Mouse (Mus musculus): ENCODE results near the gene Ptpn9. TPM values are rescaled to one million over a fixed set of nuclear protein-coding genes. Genes with fewer than 3 reads are reported as not detected.

Ptpn9 gene
- total and polyA plus RNA-seq, 2 experiments = 6.5 to 12.4 TPM

GRCm38 (mm10) chr9:57003011-57003410 lies 8.3 kb downstream of the Ptpn9 start:
- no peaks in the 10 kb centered on the region for H3K36me3 ChIP-seq (ENCODE audit: control insufficient read depth, insufficient read depth, low read length)
- TF ChIP-seq CTCF (IDR thresholded peaks at IDR 0.05; ENCODE audit: low read depth, low read length) (no peak), POLR2A (IDR thresholded peaks at IDR 0.05; ENCODE audit: extremely low read depth, insufficient read depth, low read length) (no peak)
- 51% methylated on average over 4 of the region's 4 CpGs for WGBS

GRCm38 (mm10) chr9:57012393-57012792 lies 17.7 kb downstream of the Ptpn9 start:
- Histone ChIP-seq H3K9ac (ENCODE audit: low read depth, low read length) (no peak overlapping the region), H3K4me3 (ENCODE audit: insufficient read depth, low read depth, low read length) (no peak overlapping the region), H3K27me3 (ENCODE audit: control insufficient read depth, insufficient read depth, low read length) (no peaks in the 10 kb centered on the region), H3K79me2 (ENCODE audit: control insufficient read depth, insufficient read depth, low read length) (no peaks in the 10 kb centered on the region; the same call in 1 of the 2 replicates), H3K36me3 (ENCODE audit: control insufficient read depth, insufficient read depth, low read length) (no peaks in the 10 kb centered on the region), H3K4me1 (ENCODE audit: control insufficient read depth, insufficient read depth, low read length) (peaks cover 15% of the 10 kb centered on the region), H3K27ac (replicated peaks; ENCODE audit: insufficient read depth, low read depth, low read length) (no peak overlapping the region)
- no peak for DNase-seq (ENCODE audit: extremely low read depth, low read depth, low spot score)
- WGBS = 75% methylated on average over 1 of the region's 1 CpGs
- TF ChIP-seq CTCF (IDR thresholded peaks at IDR 0.05; ENCODE audit: low read depth, low read length) = no peak

More at GRCm38 (mm10) chr9:57003011-57003410, 8.3 kb downstream of the Ptpn9 start:
- DNase-seq (ENCODE audit: extremely low read depth, low read depth, low spot score) = peak; percentile 75
- H3K27me3 ChIP-seq (ENCODE audit: control insufficient read depth, insufficient read depth, low read length) = no peaks in the 10 kb centered on the region
- H3K4me3 ChIP-seq (ENCODE audit: insufficient read depth, low read depth, low read length) = no peak overlapping the region
- peaks cover 11% of the 10 kb centered on the region; the same call in 1 of the 2 replicates for H3K79me2 ChIP-seq (ENCODE audit: control insufficient read depth, insufficient read depth, low read length)
- peaks cover under 1% of the 10 kb centered on the region; the same call in 1 of the 2 replicates for H3K4me1 ChIP-seq (ENCODE audit: control insufficient read depth, insufficient read depth, low read length)
- H3K9ac ChIP-seq (ENCODE audit: low read depth, low read length) = no peak overlapping the region
- H3K27ac ChIP-seq (replicated peaks; ENCODE audit: insufficient read depth, low read depth, low read length) = no peak overlapping the region

GRCm38 (mm10) chr9:57012895-57013294 lies 18.2 kb downstream of the Ptpn9 start:
- no peaks in the 10 kb centered on the region; the same call in 1 of the 2 replicates for H3K79me2 ChIP-seq (ENCODE audit: control insufficient read depth, insufficient read depth, low read length)
- H3K27ac ChIP-seq (replicated peaks; ENCODE audit: insufficient read depth, low read depth, low read length) = peak overlapping the region; percentile 58; the same call in 1 of the 2 replicates
- 95% methylated on average over 4 of the region's 4 CpGs for WGBS
- no peak overlapping the region for H3K9ac ChIP-seq (ENCODE audit: low read depth, low read length)
- TF ChIP-seq POLR2A (IDR thresholded peaks at IDR 0.05; ENCODE audit: extremely low read depth, insufficient read depth, low read length) (no peak), CTCF (IDR thresholded peaks at IDR 0.05; ENCODE audit: low read depth, low read length) (no peak)
- no peaks in the 10 kb centered on the region for H3K36me3 ChIP-seq (ENCODE audit: control insufficient read depth, insufficient read depth, low read length)
- H3K4me1 ChIP-seq (ENCODE audit: control insufficient read depth, insufficient read depth, low read length) = peaks cover 17% of the 10 kb centered on the region
- no peak for DNase-seq (ENCODE audit: extremely low read depth, low read depth, low spot score)
- H3K4me3 ChIP-seq (ENCODE audit: insufficient read depth, low read depth, low read length) = no peak overlapping the region
- H3K27me3 ChIP-seq (ENCODE audit: control insufficient read depth, insufficient read depth, low read length) = no peaks in the 10 kb centered on the region

- Histone ChIP-seq H3K27ac (replicated peaks; ENCODE audit: insufficient read depth, low read depth, low read length) (no peak overlapping the region), H3K36me3 (ENCODE audit: control insufficient read depth, insufficient read depth, low read length) (no peaks in the 10 kb centered on the region), H3K9ac (ENCODE audit: low read depth, low read length) (no peak overlapping the region), H3K4me1 (ENCODE audit: control insufficient read depth, insufficient read depth, low read length) (peaks cover 15% of the 10 kb centered on the region), H3K27me3 (ENCODE audit: control insufficient read depth, insufficient read depth, low read length) (no peaks in the 10 kb centered on the region), H3K79me2 (ENCODE audit: control insufficient read depth, insufficient read depth, low read length) (no peaks in the 10 kb centered on the region; the same call in 1 of the 2 replicates), H3K4me3 (ENCODE audit: insufficient read depth, low read depth, low read length) (no peak overlapping the region)
- 10% methylated on average over 1 of the region's 1 CpGs for WGBS
- TF ChIP-seq POLR2A (IDR thresholded peaks at IDR 0.05; ENCODE audit: extremely low read depth, insufficient read depth, low read length) (no peak), CTCF (IDR thresholded peaks at IDR 0.05; ENCODE audit: low read depth, low read length) (no peak)
- DNase-seq (ENCODE audit: extremely low read depth, low read depth, low spot score) = peak; percentile 39
Observed at GRCm38 (mm10) chr9:57013756-57014155, 19.0 kb downstream of the Ptpn9 start.

GRCm38 (mm10) chr9:57014766-57015165 lies 20.0 kb downstream of the Ptpn9 start:
- 6% methylated on average over 1 of the region's 1 CpGs for whole genome bisulfite sequencing
- Histone ChIP-seq H3K27me3 (ENCODE audit: control insufficient read depth, insufficient read depth, low read length) (no peaks in the 10 kb centered on the region), H3K4me3 (ENCODE audit: insufficient read depth, low read depth, low read length) (no peak overlapping the region), H3K4me1 (ENCODE audit: control insufficient read depth, insufficient read depth, low read length) (peaks cover 15% of the 10 kb centered on the region), H3K27ac (replicated peaks; ENCODE audit: insufficient read depth, low read depth, low read length) (no peak overlapping the region), H3K79me2 (ENCODE audit: control insufficient read depth, insufficient read depth, low read length) (no peaks in the 10 kb centered on the region; the same call in 1 of the 2 replicates), H3K36me3 (ENCODE audit: control insufficient read depth, insufficient read depth, low read length) (no peaks in the 10 kb centered on the region), H3K9ac (ENCODE audit: low read depth, low read length) (no peak overlapping the region)
- peak; percentile 84 for DNase-seq (ENCODE audit: extremely low read depth, low read depth, low spot score)
- TF ChIP-seq POLR2A (IDR thresholded peaks at IDR 0.05; ENCODE audit: extremely low read depth, insufficient read depth, low read length) (no peak), CTCF (IDR thresholded peaks at IDR 0.05; ENCODE audit: low read depth, low read length) (no peak)

GRCm38 (mm10) chr9:57017631-57018030 lies 22.9 kb downstream of the Ptpn9 start:
- 28% methylated on average over 1 of the region's 1 CpGs for whole genome bisulfite sequencing
- no peak for TF ChIP-seq POLR2A (IDR thresholded peaks at IDR 0.05; ENCODE audit: extremely low read depth, insufficient read depth, low read length)
- no peak for TF ChIP-seq CTCF (IDR thresholded peaks at IDR 0.05; ENCODE audit: low read depth, low read length)
- peak; percentile 97 for DNase-seq (ENCODE audit: extremely low read depth, low read depth, low spot score)
- Histone ChIP-seq H3K4me3 (ENCODE audit: insufficient read depth, low read depth, low read length) (no peak overlapping the region), H3K27me3 (ENCODE audit: control insufficient read depth, insufficient read depth, low read length) (no peaks in the 10 kb centered on the region), H3K79me2 (ENCODE audit: control insufficient read depth, insufficient read depth, low read length) (no peaks in the 10 kb centered on the region; the same call in 1 of the 2 replicates), H3K36me3 (ENCODE audit: control insufficient read depth, insufficient read depth, low read length) (peaks cover 15% of the 10 kb centered on the region), H3K27ac (replicated peaks; ENCODE audit: insufficient read depth, low read depth, low read length) (peak overlapping the region; percentile 84), H3K9ac (ENCODE audit: low read depth, low read length) (peak overlapping the region; percentile 47; the same call in 1 of the 2 replicates), H3K4me1 (ENCODE audit: control insufficient read depth, insufficient read depth, low read length) (peaks cover 15% of the 10 kb centered on the region)

Measured in liver, adult 2 months (tissue).